Mouse (Mus musculus) heart, postnatal 25 days (tissue): ENCODE measurements around the gene Fkbp5. TPM values are rescaled to one million over a fixed set of nuclear protein-coding genes. Genes with fewer than 3 reads are reported as not detected.
A peak's percentile ranks its signal among the peaks of the same experiment; 100 is the strongest.

Source experiments
- DNase-seq: peaks from one replicate; pipeline ENCODE4 v3.0.0; 2022; ENCODE audit warnings: low spot score
- intact Hi-C: fragments of 180-260 bp; cut with DNase I; formaldehyde crosslinking; loops from one replicate; pipeline ENCODE4 v1.15.1; 2025
- total RNA-seq, 2 experiments: library from RNA; stranded (reverse); gene quantifications; 2 replicates each; pipeline ENCODE4 v1.2.3; 2021

The Fkbp5 gene
- total RNA-seq, 2 experiments from 2014 or later = 33.0 to 41.0 TPM

- intact Hi-C loops = loop anchor here (10.0 kb wide), 1 partner anchor 300 kb away; no protein-coding TSS in a partner anchor
- no peak for DNase-seq
These were observed 7.6 kb upstream of the Fkbp5 start for GRCm38 (mm10) chr17:28524831-28525430.

GRCm38 (mm10) chr17:28524009-28524695 is 6.8 kb upstream of the Fkbp5 start:
- no peak for DNase-seq
- intact Hi-C loops = loop anchor here (10.0 kb wide), 1 partner anchor 299 kb away; no protein-coding TSS in a partner anchor

- intact Hi-C loops = loop anchor here (2.0 to 10.0 kb wide), 2 partner anchors 39 to 299 kb away; no protein-coding TSS in a partner anchor
- DNase-seq = no peak
These were observed 6.2 kb upstream of the Fkbp5 start for GRCm38 (mm10) chr17:28523355-28524008.

GRCm38 (mm10) chr17:28522623-28523354 is 5.5 kb upstream of the Fkbp5 start:
- DNase-seq = peak; percentile 95
- intact Hi-C loops = loop anchor here (2.0 to 10.0 kb wide), 2 partner anchors 38 to 298 kb away; no protein-coding TSS in a partner anchor

- intact Hi-C loops = loop anchor here (2.0 to 10.0 kb wide), 2 partner anchors 37 to 297 kb away; no protein-coding TSS in a partner anchor
- no peak for DNase-seq
These were observed 4.6 kb upstream of the Fkbp5 start for GRCm38 (mm10) chr17:28521920-28522319.

GRCm38 (mm10) chr17:28521071-28521726 is 3.9 kb upstream of the Fkbp5 start:
- no peak for DNase-seq
- intact Hi-C loops = loop anchor here (10.0 kb wide), 1 partner anchor 296 kb away; no protein-coding TSS in a partner anchor

GRCm38 (mm10) chr17:28520561-28520960 is 3.2 kb upstream of the Fkbp5 start:
- no peak for DNase-seq
- intact Hi-C loops = loop anchor here (10.0 kb wide), 1 partner anchor 296 kb away; no protein-coding TSS in a partner anchor

GRCm38 (mm10) chr17:28519827-28520226 is 2.5 kb upstream of the Fkbp5 start:
- no peak for DNase-seq

GRCm38 (mm10) chr17:28518615-28519071 is 1.3 kb upstream of the Fkbp5 start:
- DNase-seq = peak; percentile 59
- intact Hi-C loops = no loop called here

More at GRCm38 (mm10) chr17:28519827-28520226, 2.5 kb upstream of the Fkbp5 start:
- intact Hi-C loops = loop anchor here (10.0 kb wide), 1 partner anchor 295 kb away; no protein-coding TSS in a partner anchor

GRCm38 (mm10) chr17:28517956-28518614 is 758 bp upstream of the Fkbp5 start:
- peak; percentile 93 for DNase-seq
- intact Hi-C loops = no loop called here

- intact Hi-C loops = no loop called here
- no peak for DNase-seq
These were observed 446 bp downstream of the Fkbp5 start for GRCm38 (mm10) chr17:28516881-28517280.

GRCm38 (mm10) chr17:28515431-28516341 is 1.6 kb downstream of the Fkbp5 start:
- DNase-seq = peak; percentile 61
- intact Hi-C loops = no loop called here

GRCm38 (mm10) chr17:28514555-28514954 is 2.8 kb downstream of the Fkbp5 start:
- DNase-seq = no peak
- intact Hi-C loops = no loop called here

- DNase-seq = peak; percentile 57
- intact Hi-C loops = no loop called here
These were observed 3.5 kb downstream of the Fkbp5 start for GRCm38 (mm10) chr17:28513844-28514243.

GRCm38 (mm10) chr17:28513337-28513736 is 4.0 kb downstream of the Fkbp5 start:
- no peak for DNase-seq
- intact Hi-C loops = no loop called here

- intact Hi-C loops = no loop called here
- peak; percentile 83 for DNase-seq
These were observed 4.6 kb downstream of the Fkbp5 start for GRCm38 (mm10) chr17:28512696-28513095.

GRCm38 (mm10) chr17:28511616-28512541 is 5.4 kb downstream of the Fkbp5 start:
- no peak for DNase-seq
- intact Hi-C loops = no loop called here
